Mouse (Mus musculus) hindbrain, embryonic 16.5 days (tissue): ENCODE data around the gene Rplp2. TPM values are rescaled to one million over a fixed set of nuclear protein-coding genes. Genes with fewer than 3 reads are reported as not detected.
A peak's percentile ranks its signal among the peaks of the same experiment; 100 is the strongest.

Experiments
- ATAC-seq: fragments of 200-750 bp; cut with Nextera tagmentation; 2 replicates; pipeline ENCODE4 v1.8.0; 2017; ENCODE audit warnings: moderate TSS enrichment, moderate library complexity
- H3K27ac ChIP-seq: fragments of 300-500 bp; sonication (generic); 2 replicates; pipeline ENCODE4 v1.5.1; 2014; ENCODE audit warnings: low read depth, mild to moderate bottlenecking, control low read depth, low read length, moderate library complexity
- H3K27me3 ChIP-seq: fragments of 300-500 bp; sonication (generic); replicated peaks from 2 replicates; pipeline ENCODE4 v1.6.1; 2014; ENCODE audit warnings: low read length; ENCODE audit not compliant: control insufficient read depth, insufficient read depth
- H3K36me3 ChIP-seq: fragments of 300-500 bp; sonication (generic); 2 replicates; pipeline ENCODE4 v1.6.1; 2014; ENCODE audit warnings: mild to moderate bottlenecking, low read length, moderate library complexity, mixed read lengths; ENCODE audit not compliant: control insufficient read depth, insufficient read depth
- H3K4me1 ChIP-seq: fragments of 300-500 bp; sonication (generic); 2 replicates; pipeline ENCODE4 v1.6.1; 2014; ENCODE audit warnings: low read depth, low read length; ENCODE audit not compliant: control insufficient read depth, insufficient read depth
- H3K4me2 ChIP-seq: fragments of 300-500 bp; sonication (generic); 2 replicates; pipeline ENCODE4 v1.6.1; 2014; ENCODE audit warnings: mild to moderate bottlenecking, low read length, control low read depth, moderate library complexity
- H3K4me3 ChIP-seq: fragments of 300-500 bp; sonication (generic); 2 replicates; pipeline ENCODE4 v1.5.1; 2014; ENCODE audit warnings: mild to moderate bottlenecking, low read length, control low read depth, moderate library complexity
- H3K9ac ChIP-seq: fragments of 300-500 bp; sonication (generic); 2 replicates; pipeline ENCODE4 v1.6.1; 2014; ENCODE audit warnings: low read depth, mild to moderate bottlenecking, control low read depth, low read length, moderate library complexity
- H3K9me3 ChIP-seq: fragments of 300-500 bp; sonication (generic); 2 replicates; pipeline ENCODE4 v1.6.1; 2014; ENCODE audit warnings: mild to moderate bottlenecking, low read length, moderate library complexity; ENCODE audit not compliant: control insufficient read depth
- WGBS: fragments of 180-500 bp; shearing (Covaris S2); extraction: QIAGEN DNeasy Blood & Tissue Kit; methylation state at CpG from one replicate; pipeline ENCODE4 v1.1.7; 2014; 5-methylcytosine and 5-hydroxymethylcytosine counted together
- polyA plus RNA-seq: library from polyadenylated mRNA; unstranded; fragments of >200 nt; fragmentation: Nextera tagmentation; extraction: Ambion mirVana; gene quantifications from 2 replicates; pipeline ENCODE4 v1.2.1, GENCODE M21; 2015

Gene Rplp2
- polyA plus RNA-seq, 1 experiment from 2014 or later, result 645 TPM

DNA sequence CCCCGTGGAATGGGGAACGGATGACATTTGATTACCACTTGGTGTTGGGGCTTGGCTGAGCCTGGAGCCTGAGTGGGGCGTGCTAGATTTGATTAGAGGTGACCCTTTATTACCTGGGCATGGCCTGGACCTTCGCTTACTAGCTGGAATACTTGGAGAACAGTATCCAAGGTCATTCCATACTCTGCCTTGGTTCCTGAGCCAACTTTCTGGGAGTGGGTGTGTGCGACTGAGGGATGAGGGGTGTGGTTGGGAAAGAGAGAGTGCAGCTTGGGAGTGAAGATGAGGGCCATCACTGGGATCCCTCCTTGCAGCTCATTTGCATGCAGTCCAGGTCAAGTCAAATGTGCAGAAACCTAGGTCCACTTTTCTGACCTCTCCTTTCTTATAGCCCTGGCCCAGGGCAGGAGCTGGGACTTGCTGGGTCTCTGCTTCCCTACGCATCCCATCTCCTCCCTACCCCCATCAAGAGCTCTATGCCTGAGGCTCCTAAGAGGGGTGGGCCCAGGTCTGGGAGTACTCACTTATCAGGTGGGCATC lies 36.0 kb downstream of the Rplp2 start:
- Histone ChIP-seq H3K9me3 (no peaks in the 10 kb centered on the region), H3K27ac (no peak overlapping the region), H3K4me1 (peaks cover 36% of the 10 kb centered on the region), H3K9ac (no peak overlapping the region; the same call in 1 of the 2 replicates), H3K4me2 (peak overlapping the region; percentile 87), H3K36me3 (no peaks in the 10 kb centered on the region), H3K27me3 (no peaks in the 10 kb centered on the region), H3K4me3 (peak overlapping the region; percentile 73)
- 76% methylated on average over 6 of the region's 6 CpGs for WGBS
- ATAC-seq, result no peak

DNA sequence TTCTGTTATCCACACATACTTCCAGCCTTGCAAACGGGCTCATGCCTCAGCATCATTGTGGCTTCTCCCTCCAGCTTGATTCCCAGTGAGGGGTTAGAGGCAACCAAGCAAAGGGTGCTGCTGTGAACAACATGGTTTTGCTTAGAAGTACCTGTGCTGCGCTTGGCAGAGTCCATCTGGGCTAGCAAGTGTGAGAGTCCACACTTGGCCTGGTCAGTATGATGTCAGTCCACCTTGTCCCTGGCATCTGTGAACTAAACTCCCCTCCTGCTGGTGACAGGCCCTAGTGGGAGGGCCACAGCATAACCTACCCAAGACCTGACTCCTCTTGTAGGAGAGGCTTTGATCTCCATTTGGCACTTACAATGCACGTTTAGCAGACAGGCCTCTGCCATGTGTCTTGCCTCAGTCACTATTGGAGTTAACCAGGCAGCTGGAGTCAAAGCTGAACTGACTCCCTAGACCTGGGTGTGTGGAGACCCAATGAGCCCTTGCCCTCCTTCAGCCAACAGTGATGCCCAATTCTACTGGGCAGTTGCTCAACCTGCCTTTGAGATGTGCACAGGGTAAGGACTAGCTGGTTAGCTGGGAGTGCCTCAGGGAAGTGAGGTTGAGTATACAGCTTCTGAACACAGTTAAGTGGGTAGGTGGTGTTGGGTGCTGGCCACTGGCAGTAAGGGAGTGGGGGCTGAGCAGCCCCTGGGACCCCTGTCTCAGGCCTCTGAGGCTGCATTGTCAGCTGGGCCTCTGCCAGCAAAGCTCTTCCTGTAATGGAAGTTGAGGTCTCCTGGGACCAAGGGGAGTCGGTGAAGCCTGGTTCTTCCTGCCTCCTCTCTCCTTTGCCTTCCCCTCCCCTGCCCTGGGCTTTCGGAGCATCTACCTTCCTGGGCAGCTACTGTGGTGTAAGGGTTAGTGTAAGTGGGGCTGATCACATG lies 37.3 kb downstream of the Rplp2 start:
- H3K4me1 ChIP-seq, result peaks cover 36% of the 10 kb centered on the region
- no peak overlapping the region for H3K27ac ChIP-seq

GRCm38 (mm10) chr7:141485186-141485585 lies 38.0 kb downstream of the Rplp2 start:
- no peaks in the 10 kb centered on the region for H3K36me3 ChIP-seq
- no peak overlapping the region for H3K9ac ChIP-seq
- no peak overlapping the region for H3K27ac ChIP-seq
- peaks cover 36% of the 10 kb centered on the region for H3K4me1 ChIP-seq
- H3K4me2 ChIP-seq, result no peak overlapping the region
- 80% methylated on average over 2 of the region's 2 CpGs for WGBS
- no peak overlapping the region for H3K4me3 ChIP-seq
- H3K9me3 ChIP-seq, result no peaks in the 10 kb centered on the region
- ATAC-seq, result no peak
- no peaks in the 10 kb centered on the region for H3K27me3 ChIP-seq

More for the DNA sequence above, 37.3 kb downstream of the Rplp2 start:
- Histone ChIP-seq H3K9ac (0 out of 2 replicates have a peak overlapping the region, but pooled peaks have one; percentile 28), H3K4me3 (no peak overlapping the region), H3K36me3 (no peaks in the 10 kb centered on the region), H3K9me3 (no peaks in the 10 kb centered on the region), H3K27me3 (no peaks in the 10 kb centered on the region), H3K4me2 (no peak overlapping the region)
- WGBS, result 66% methylated on average over 5 of the region's 5 CpGs
- ATAC-seq, result no peak

DNA sequence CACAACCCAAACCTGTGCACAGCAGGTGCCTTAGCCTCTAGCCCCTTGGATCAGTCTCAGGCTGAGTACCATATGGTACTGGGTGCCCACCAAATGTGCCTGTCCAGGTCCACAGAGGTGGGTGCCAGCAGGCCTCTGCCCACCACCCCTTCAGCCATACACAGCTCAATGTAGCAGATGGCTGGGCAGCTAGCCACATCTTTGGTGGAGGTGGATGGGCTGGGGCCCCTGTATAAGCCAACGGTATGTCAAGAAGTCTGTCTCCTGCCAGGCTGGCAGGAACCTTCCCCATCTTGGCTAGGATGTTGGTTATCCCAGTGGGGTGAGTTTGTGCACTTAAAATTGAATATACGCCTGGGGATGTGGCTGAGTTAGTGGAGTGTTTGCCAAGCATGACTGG lies 38.4 kb downstream of the Rplp2 start:
- 71% methylated on average over 2 of the region's 2 CpGs for WGBS
- no peaks in the 10 kb centered on the region for H3K9me3 ChIP-seq
- ATAC-seq, result peak; percentile 11; the same call in 1 of the 2 replicates
- H3K27me3 ChIP-seq, result no peaks in the 10 kb centered on the region
- no peak overlapping the region for H3K4me2 ChIP-seq
- H3K9ac ChIP-seq, result no peak overlapping the region
- H3K27ac ChIP-seq, result no peak overlapping the region
- no peak overlapping the region for H3K4me3 ChIP-seq
- H3K4me1 ChIP-seq, result peaks cover 36% of the 10 kb centered on the region
- no peaks in the 10 kb centered on the region for H3K36me3 ChIP-seq

DNA sequence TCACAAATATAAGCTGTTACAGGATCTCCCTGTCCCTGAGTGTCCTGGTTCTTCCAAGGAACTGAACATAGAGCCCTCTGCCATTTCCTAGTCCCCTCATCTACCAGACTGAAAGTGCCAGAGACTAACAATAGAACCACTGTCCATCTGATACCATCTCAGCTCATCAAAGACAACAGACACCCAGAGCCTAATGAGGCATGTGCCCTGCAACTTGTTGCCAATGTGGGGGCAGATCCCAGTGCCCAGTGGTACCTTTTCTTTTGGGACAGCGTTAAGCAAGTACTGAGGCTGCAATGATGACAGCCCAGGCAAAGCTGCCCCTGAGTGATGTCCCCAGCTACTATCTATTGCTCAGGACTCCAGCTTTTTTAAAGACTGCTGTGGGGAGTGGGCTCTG lies 39.1 kb downstream of the Rplp2 start:
- H3K9ac ChIP-seq, result no peak overlapping the region

DNA sequence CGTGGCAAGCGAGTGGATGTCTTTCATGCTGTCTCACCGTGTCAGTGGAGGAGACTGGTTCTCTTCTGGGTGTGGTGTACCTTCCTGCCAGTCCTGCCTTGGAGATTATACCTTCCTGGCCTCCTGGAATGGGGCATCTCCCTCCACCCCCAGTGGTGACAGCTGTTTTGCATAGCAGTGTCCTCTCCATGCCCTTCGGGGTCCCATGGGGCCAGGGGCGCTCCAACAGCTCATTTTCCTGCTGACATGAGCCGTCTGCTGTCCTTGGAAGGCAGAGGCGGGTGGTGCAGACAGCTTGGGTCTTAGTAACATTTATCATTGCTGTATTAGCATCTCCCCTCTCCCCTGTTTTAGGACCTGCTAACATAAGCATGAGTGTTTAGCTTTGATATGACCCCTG lies 40.0 kb downstream of the Rplp2 start:
- ATAC-seq, result no peak
- no peak overlapping the region for H3K27ac ChIP-seq

More for the DNA sequence above, 39.1 kb downstream of the Rplp2 start:
- peaks cover 30% of the 10 kb centered on the region for H3K4me1 ChIP-seq
- H3K9me3 ChIP-seq, result no peaks in the 10 kb centered on the region
- no peaks in the 10 kb centered on the region for H3K36me3 ChIP-seq
- ATAC-seq, result no peak
- WGBS, result 88% methylated on average over 1 of the region's 1 CpGs
- H3K27me3 ChIP-seq, result no peaks in the 10 kb centered on the region
- no peak overlapping the region for H3K4me3 ChIP-seq
- H3K4me2 ChIP-seq, result no peak overlapping the region
- no peak overlapping the region for H3K27ac ChIP-seq

GRCm38 (mm10) chr7:141491151-141491550 lies 44.0 kb downstream of the Rplp2 start:
- H3K27me3 ChIP-seq, result no peaks in the 10 kb centered on the region
- no peak overlapping the region for H3K9ac ChIP-seq
- no peak overlapping the region for H3K4me3 ChIP-seq
- no peak overlapping the region for H3K4me2 ChIP-seq
- H3K9me3 ChIP-seq, result no peaks in the 10 kb centered on the region
- peaks cover 3% of the 10 kb centered on the region; the same call in 1 of the 2 replicates for H3K4me1 ChIP-seq
- H3K27ac ChIP-seq, result no peak overlapping the region
- 88% methylated on average over 2 of the region's 2 CpGs for WGBS
- H3K36me3 ChIP-seq, result peaks cover 5% of the 10 kb centered on the region; the same call in 1 of the 2 replicates
- ATAC-seq, result no peak

More for the DNA sequence above, 40.0 kb downstream of the Rplp2 start:
- no peak overlapping the region for H3K4me2 ChIP-seq
- H3K9ac ChIP-seq, result no peak overlapping the region
- no peaks in the 10 kb centered on the region for H3K36me3 ChIP-seq
- H3K9me3 ChIP-seq, result no peaks in the 10 kb centered on the region
- WGBS, result 71% methylated on average over 7 of the region's 7 CpGs
- no peaks in the 10 kb centered on the region for H3K27me3 ChIP-seq
- peaks cover 24% of the 10 kb centered on the region for H3K4me1 ChIP-seq
- no peak overlapping the region for H3K4me3 ChIP-seq

GRCm38 (mm10) chr7:141492738-141493137 lies 45.6 kb downstream of the Rplp2 start:
- 89% methylated on average over 5 of the region's 5 CpGs for WGBS
- H3K4me3 ChIP-seq, result no peak overlapping the region

DNA sequence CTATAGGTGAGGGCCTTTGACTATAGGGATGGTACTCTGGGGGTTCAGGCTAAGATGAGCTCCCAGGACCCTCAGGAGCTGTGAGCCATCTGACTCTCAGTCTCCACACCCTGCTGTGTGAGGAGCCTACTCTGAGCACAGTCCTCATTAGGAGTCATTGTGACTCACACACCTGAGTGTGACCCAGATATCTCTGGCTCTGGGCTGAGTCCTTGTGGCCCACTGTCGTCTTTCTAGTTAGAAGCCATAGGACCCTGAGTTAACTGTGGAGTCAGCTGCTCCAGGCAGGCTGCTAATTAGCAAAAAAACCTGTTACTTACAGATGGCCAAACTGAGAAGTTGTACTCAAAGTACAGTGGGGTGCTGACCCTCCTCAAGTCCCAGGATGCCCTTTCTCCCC lies 46.6 kb downstream of the Rplp2 start:
- H3K4me3 ChIP-seq, result no peak overlapping the region
- H3K4me2 ChIP-seq, result no peak overlapping the region
- H3K27me3 ChIP-seq, result no peaks in the 10 kb centered on the region
- H3K36me3 ChIP-seq, result peaks cover 5% of the 10 kb centered on the region; the same call in 1 of the 2 replicates
- H3K9me3 ChIP-seq, result no peaks in the 10 kb centered on the region
- no peak overlapping the region for H3K9ac ChIP-seq
- ATAC-seq, result no peak
- H3K27ac ChIP-seq, result no peak overlapping the region
- H3K4me1 ChIP-seq, result no peaks in the 10 kb centered on the region
- WGBS, result 89% methylated on average over 1 of the region's 1 CpGs

More at GRCm38 (mm10) chr7:141492738-141493137, 45.6 kb downstream of the Rplp2 start:
- Histone ChIP-seq H3K4me1 (no peaks in the 10 kb centered on the region), H3K4me2 (no peak overlapping the region), H3K36me3 (peaks cover 5% of the 10 kb centered on the region; the same call in 1 of the 2 replicates), H3K9ac (no peak overlapping the region), H3K9me3 (no peaks in the 10 kb centered on the region), H3K27me3 (no peaks in the 10 kb centered on the region), H3K27ac (no peak overlapping the region)
- ATAC-seq, result no peak
